ENCODE assay signal across 8 mouse cellular contexts in the genomic region with DNA sequence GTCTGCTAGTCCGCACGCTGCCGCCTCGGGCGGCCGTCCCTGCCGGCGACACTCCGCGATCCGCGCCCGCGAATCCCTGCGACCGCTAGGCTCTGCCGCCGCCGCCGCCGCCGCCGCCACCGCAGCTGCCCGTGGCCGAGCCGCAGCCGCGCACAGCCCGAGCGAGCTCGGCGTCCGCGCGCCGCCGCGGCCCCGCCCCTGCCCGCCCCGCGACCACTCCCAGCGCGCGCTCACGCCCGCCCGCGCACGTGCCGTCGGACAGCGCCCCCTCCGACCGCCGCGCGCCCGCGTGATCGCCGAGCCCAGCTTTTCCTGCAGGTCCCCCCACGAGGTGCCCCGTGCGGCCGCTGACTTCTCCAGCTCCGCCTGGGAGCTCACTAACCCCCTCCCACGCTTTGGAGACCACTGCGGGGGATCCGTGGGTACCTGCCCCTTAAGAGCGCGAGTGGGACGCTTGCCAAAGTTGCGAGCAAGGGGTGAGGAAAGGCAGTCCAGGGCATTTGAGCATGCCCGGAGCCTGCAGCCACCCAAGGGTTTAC. TPM values are rescaled to one million over a fixed set of nuclear protein-coding genes. Genes with fewer than 3 reads are reported as not detected.
DNase-seq lines count a peak whose midpoint lies in the region; ATAC-seq lines count a peak whose summit lies in the region.

A gene (minus strand): TSS at position 75 of the 539 bp plus-strand sequence.

- peak within 1 kb of the TSS; percentile 84 for H3K4me3 ChIP-seq in hindbrain, embryonic 13.5 days

- H3K36me3 ChIP-seq in hindbrain, embryonic 13.5 days: no peaks in the 10 kb centered on the region

- peak; percentile 71 to 72 for DNase-seq in adrenal gland, adult 18-20 months (ENCODE audit: low spot score in 2 of 2)
- peak; percentile 77 to 83 for DNase-seq in cerebellum, postnatal 36 days
- DNase-seq in gastrocnemius, adult 18-20 months (ENCODE audit: low spot score): peak; percentile 13
- DNase-seq in left cerebral cortex, adult 11 months (ENCODE audit: low spot score): peak; percentile 43
- peak; percentile 78 for DNase-seq in lung, postnatal 14 days
- peak; percentile 64 to 65 for DNase-seq in right cerebral cortex, adult 2 months (ENCODE audit: low spot score in 2 of 2)
- no peak for DNase-seq in B cell, adult 2 months

- no peaks in the 10 kb centered on the region for H3K27me3 ChIP-seq in hindbrain, embryonic 13.5 days

- peak within 1 kb of the TSS; percentile 84 for H3K4me2 ChIP-seq in hindbrain, embryonic 13.5 days

- H3K9ac ChIP-seq in hindbrain, embryonic 13.5 days: peak within 1 kb of the TSS; percentile 88

- peak; percentile 97 for ATAC-seq in hindbrain, embryonic 13.5 days (ENCODE audit: low FRiP score)

- H3K27ac ChIP-seq in hindbrain, embryonic 13.5 days: peak within 1 kb of the TSS; percentile 90

- no peaks in the 10 kb centered on the region for H3K9me3 ChIP-seq in hindbrain, embryonic 13.5 days

- WGBS in hindbrain, embryonic 13.5 days: under 1% methylated on average over 71 of the region's 76 CpGs

- H3K4me1 ChIP-seq in hindbrain, embryonic 13.5 days (replicated peaks): peaks cover 13% of the 10 kb centered on the region

RNA-seq across cellular contexts. Expression of the gene that starts here (rescaled TPM):
- total RNA-seq in adrenal gland, adult 18-20 months (2021): 10 to 100 TPM; 32.0 to 45.8 TPM
- total RNA-seq in gastrocnemius, adult 18-20 months (2021): 1 to 10 TPM; 1.7 to 3.5 TPM
- 45.6 and 50.2 TPM in 2 replicates for polyA plus RNA-seq in hindbrain, embryonic 13.5 days (2015; fragmentation: Nextera tagmentation; extraction: Ambion mirVana)

Comparison
In these comparisons a context has a peak if more than half of its experiments do, and no peak if none do; other contexts are left out.
1. RNA of the gene that starts here (total RNA-seq): 32.0 to 45.8 TPM in adrenal gland, adult 18-20 months; 1.7 to 3.5 TPM in gastrocnemius, adult 18-20 months; every median in the first group is over 4 times any median in the second.
2. DNase-seq: peak in adrenal gland, adult 18-20 months (2 of 2), cerebellum, postnatal 36 days (2 of 2), gastrocnemius, adult 18-20 months (single experiment), left cerebral cortex, adult 11 months (single experiment), lung, postnatal 14 days (single experiment) and right cerebral cortex, adult 2 months (2 of 2); none in B cell, adult 2 months (0 of 2).